Mouse (Mus musculus): ENCODE data around the gene Src.
"Not testable (repeated sequence)": the region's sequence is repeated elsewhere in the genome, so short reads cannot be mapped to it uniquely, and the experiment has no call there.

The Src gene

DNA sequence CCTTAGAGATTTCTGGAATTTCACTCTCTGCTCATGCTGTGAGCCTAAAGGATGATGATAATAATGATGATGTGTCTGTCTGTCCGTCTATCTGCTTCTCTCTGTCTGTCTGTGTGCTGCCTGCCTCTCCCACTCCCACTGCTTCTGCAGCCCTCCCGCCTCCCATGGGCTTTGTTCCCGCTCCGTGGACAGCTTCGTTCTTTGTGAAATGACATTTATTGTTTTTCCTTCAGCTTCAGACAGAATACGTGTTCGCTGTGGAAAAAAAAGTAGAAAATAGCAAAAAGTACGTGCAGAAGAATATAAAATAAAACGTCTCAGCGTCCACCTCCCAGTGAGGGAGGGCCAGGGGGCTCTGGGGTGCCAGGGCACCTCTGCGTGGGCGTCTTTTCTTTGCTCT lies 64.5 kb downstream of the Src start:
- no peak for DNase-seq

- not testable (repeated sequence) for DNase-seq
Measured at GRCm38 (mm10) chr2:157486559-157486958, 68.3 kb downstream of the Src start.

DNA sequence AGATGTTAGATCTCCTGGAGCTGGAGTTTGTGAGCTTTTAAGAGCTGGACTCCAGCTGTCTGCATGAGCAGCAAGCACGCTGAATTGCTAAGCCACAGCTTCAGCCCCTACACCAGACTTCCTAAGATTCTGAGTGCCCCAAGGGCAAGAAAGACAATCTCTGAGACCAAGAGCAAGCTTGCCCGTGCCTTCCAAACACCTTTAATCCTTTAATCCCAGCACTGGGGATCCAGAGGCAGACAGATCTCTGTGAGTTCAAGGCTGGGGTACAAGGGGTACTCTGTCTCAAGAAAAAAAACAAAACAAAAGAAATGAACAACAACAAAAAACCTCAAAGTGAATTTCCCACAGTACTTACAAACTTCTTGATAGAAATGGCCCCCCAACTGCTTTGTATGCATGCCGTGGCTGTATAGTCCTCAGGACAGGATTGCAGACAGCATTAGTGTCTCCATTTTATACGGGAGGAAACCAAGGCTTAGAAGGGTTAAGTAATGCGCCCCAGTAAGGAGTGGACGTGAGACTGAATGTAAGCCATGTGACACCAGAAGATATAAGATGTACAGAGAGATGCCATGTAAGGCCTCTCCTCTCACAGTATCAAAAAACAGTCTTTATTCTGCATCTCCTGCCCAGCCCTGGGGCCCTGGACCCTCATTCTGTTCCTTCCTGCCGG lies 68.9 kb downstream of the Src start:
- no peak for DNase-seq

DNA sequence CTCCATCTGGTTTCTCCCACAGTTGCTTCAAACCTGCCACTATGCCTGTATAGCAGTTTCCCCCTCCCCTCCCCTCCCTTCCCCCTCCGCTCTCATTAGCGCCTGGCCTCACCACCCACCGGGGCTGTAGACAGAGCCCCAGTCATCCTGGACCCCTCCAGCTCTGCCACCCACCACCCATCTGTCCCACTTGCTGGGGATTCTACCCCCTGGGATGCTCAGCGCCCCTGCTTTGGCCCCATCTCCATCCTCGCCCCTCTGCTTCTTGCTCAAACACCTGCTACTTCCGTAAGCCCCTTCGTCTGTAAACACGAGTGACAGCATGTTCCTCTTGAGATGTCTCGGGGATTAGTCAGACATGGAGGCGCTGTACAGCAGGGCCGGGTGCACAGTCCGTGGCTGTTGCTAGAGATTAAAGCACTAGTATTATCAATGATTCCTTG lies 69.5 kb downstream of the Src start:
- no peak for DNase-seq

- DNase-seq, result no peak
Measured at GRCm38 (mm10) chr2:157493240-157493639, 75.0 kb downstream of the Src start.

DNA sequence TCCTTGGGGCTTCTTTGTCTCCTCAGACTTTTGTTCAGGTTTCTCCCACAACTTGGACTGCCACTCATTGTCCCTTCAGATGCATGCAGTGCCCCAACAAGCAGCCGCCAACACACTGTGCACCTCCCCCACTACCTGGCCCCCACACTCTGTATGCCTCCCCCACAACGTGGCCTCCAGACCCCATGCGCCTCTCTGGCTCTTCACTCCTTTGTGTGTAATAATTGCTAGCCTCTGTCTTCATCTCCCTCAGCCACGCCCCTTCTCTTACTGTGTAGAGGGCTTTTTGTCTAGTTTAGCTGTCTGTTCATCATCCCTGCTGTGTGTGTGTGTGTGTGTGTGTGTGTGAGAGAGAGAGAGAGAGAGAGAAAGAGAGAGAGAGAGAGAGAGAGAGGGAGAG lies 80.3 kb downstream of the Src start:
- DNase-seq, result no peak

DNA sequence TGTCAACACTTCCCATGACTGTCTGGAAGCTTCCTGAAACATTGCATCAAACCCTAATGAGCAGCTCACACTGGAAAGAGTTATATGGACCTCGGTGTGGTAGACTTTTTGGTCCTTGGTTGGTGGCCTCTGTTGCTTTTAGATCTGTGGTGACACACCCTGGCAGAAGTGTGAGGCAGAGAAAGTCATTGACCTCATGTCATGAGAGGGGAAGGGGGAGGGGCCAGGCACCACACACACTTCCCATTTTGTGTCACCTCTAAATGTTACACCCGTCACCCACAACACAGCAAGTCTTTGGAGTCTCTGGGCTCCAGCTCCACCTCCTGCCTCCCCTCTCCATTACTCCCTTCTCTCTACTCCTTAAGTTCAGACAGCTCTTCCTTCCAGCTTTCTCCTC lies 82.1 kb downstream of the Src start:
- DNase-seq, result no peak

GRCm38 (mm10) chr2:157501324-157501723 lies 83.1 kb downstream of the Src start:
- no peak for DNase-seq

DNA sequence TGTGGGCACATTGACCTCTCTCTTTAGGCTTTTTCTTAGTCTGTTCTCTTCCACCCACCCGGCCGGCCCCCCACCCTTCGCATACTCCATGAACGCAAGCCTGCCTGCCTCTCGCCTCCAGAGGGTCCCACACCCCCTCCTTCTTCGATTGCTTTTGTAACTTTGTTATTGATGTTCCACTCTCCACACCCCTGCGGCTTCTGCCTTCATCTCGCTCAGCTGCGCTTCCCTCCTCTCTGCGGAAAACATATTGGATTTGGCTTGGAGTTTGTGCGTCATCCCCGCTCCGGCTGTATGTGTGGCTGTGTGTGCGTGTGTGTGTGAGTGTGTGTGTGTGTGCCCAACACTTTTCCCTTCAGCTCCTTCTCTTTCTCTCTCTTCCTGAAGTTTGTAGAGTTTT lies 88.5 kb downstream of the Src start:
- peak; percentile 11 for DNase-seq

GRCm38 (mm10) chr2:157509182-157509581 lies 90.9 kb downstream of the Src start:
- DNase-seq, result no peak

DNA sequence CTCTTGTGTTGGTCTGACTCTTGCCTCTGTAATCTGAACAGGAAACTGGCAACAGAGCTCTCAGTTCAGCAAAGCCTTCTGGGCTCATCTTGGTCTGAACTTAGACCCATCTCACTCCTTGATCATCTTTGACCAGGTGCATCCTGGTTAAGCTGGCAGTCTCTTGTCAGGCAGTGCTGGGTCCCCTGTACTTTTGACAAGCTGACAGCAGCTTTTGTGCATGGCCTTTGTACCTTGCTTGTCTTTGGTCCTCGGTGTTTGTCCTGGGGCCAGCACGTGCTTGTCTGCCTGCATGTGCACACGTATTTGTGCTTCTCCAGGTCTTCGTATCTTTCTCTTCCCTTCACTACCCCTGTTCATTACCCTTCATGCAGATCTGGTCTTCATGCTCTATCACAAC lies 91.8 kb downstream of the Src start:
- DNase-seq, result no peak

DNA sequence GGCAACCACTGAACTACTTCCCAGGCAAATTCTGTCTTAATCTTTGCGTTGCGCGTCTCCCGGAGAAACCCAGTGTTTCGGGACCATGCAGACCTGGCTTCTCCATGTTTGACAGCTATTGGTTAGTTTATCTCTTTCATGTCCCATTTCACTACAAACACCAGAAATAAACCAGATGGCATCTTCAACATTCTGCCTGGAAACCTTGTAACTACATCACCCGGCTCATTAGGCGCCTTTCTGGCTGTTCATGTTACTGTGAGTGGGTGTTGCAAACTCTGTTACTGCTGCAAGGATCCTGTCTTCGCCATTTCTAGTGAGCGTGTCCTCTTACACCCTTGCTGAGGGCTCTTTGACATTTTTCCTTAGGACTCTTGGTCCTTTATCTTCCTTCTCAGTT lies 94.6 kb downstream of the Src start:
- DNase-seq, result no peak

- no peak for DNase-seq
Measured at GRCm38 (mm10) chr2:157513737-157514208, 95.5 kb downstream of the Src start.

- DNase-seq, result no peak
Measured at GRCm38 (mm10) chr2:157514353-157514752, 96.1 kb downstream of the Src start.

DNA sequence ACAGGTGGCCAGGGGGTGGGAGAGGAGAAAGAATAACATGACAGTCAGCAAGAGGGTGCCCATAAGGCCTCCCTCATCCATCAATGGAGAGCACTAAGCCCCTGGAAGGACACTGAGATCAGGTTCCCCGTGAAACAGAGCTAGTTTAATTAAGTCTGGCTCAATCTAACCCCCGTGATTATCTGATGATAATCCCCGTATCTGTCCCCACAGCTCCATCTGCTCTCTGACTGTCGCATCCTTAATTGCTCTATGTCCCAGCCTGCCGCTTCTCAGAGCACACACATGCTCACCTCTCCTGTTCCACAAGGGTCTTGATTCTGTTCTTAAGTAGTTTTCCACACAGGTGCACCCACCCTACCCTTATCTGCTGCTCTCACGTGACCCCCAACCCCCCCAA lies 99.3 kb downstream of the Src start:
- no peak for DNase-seq

- no peak for DNase-seq
Measured at GRCm38 (mm10) chr2:157518451-157518850, 100.2 kb downstream of the Src start.

DNA sequence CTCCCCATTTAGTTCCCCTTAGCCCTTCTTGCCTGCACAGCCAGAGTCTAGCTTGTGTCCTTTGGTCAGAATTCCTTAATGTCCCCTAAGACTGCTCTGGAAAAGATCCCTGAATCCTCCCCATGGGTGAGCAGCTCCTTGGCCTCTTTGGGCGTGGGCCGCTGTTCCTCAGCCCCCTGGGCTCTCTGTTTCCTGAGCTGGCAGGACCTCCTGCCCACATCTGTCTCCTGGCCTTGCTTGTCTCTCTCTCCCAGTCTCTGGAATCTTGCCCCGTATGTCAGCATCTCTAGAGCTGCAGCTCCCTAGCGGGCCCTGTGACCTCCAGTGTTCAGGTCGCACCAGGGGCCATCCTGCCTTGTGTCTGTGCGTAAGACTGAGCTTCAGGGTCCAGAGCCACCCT lies 101.2 kb downstream of the Src start:
- DNase-seq, result no peak

- DNase-seq, result no peak
Measured at GRCm38 (mm10) chr2:157520496-157520895, 102.3 kb downstream of the Src start.

All from lung, postnatal 14 days (tissue).